Mouse (Mus musculus) cerebellum, adult (tissue): ENCODE results near the gene Ptov1.
A peak's percentile ranks its signal among the peaks of the same experiment; 100 is the strongest.

Experiments
- ATAC-seq: cut with Nextera tagmentation; 2 replicates; pipeline ENCODE4 v1.9.2; 2017; ENCODE audit warnings: mild to moderate bottlenecking, moderate library complexity, mixed read lengths; ENCODE audit not compliant: insufficient number of reproducible peaks, low FRiP score, low TSS enrichment

Gene Ptov1

DNA sequence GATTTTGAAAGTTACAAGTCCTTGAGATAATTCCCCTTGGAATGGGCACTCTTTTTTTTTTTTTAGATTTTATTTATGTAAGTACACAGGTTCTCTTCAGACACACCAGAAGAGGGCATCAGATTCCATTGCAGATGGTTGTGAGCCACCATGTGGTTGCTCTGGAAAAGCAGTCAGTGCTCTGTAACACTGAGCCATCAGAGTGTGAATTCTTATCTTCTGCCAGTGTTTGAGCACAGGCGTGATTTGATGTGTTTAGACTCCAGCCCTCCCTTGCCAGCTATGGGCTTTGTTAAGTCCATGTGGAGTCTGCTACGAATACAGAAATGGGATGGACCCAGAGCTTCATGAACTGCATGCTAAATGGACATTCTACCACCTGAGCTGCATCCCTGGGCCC, 51.4 kb downstream of the Ptov1 start:
- ATAC-seq: no peak

GRCm38 (mm10) chr7:44817441-44817840, 52.1 kb downstream of the Ptov1 start:
- no peak for ATAC-seq

DNA sequence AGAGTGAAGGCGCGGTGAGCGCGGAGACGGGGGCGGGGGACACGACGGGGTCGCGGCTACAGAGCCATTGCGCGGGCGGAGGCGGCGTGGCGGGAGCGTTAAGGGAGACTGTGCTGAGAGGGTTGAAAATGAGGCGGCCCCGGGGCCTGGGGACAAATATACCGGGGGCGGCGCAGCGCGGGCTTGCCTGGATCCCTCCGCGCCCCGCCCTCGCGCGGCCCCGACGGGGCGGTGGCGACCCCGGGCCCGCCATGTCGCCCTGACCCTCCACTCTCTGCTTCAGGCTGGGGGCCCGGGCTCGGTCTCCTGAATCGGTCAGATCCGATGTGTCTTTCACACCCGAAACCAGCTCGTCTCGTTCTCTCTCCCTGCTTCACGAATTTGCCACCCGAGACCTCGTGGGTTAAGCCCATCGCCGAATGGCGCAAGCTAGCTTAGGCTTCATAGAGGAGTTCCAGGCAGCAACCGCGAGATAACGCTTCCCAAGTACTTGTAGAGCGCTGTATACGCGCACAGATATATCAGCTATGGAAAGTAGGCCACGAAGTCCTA, 53.0 kb downstream of the Ptov1 start, which contains the start of gene Atf5:
Atf5 (minus strand) TSS at position 189 of the 552 bp plus-strand sequence.
- ATAC-seq: no peak

DNA sequence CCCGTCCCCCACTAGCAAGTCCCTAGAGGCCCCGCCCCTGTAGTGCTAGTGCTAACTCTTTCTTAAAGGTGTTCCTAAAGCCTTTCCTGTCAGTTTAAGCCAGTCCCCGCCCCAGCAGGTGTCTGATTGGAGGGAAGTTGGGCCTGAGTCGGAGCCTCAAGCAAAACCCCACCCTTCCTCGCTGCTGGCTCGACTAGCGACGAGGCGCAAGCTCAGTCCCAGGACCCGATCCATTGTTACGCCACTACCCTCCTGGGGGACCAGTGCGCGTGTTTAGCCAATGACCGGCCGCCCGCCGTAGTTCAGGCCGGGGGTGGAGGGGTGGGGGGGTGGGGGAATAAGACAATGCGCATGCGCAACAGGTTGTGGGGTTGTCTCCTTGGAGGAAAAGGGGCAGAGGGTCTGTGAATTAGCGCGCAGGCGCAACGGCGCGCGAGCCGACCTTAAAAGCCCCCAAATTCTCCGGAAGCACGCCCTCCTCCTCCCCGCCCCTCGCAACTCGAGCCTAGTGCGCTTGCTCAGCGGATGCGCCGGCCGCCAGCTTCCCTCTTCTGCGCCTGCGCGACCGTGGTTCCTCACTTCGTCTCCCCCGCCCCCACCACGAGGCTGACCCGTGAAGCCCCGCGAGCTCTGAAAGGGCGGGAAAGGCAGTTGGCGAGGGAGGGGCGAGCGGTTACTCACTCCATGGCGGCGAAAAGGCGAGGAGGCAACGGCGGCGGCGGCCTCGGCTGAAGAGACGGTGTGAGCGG, 53.7 kb downstream of the Ptov1 start, which contains the start of the genes Nup62 and Il4i1:
Nup62 (plus strand) TSS at position 368 of the 749 bp plus-strand sequence.
Il4i1 (plus strand) TSS at position 667 of the 749 bp plus-strand sequence.
- peak; percentile 87 for ATAC-seq

DNA sequence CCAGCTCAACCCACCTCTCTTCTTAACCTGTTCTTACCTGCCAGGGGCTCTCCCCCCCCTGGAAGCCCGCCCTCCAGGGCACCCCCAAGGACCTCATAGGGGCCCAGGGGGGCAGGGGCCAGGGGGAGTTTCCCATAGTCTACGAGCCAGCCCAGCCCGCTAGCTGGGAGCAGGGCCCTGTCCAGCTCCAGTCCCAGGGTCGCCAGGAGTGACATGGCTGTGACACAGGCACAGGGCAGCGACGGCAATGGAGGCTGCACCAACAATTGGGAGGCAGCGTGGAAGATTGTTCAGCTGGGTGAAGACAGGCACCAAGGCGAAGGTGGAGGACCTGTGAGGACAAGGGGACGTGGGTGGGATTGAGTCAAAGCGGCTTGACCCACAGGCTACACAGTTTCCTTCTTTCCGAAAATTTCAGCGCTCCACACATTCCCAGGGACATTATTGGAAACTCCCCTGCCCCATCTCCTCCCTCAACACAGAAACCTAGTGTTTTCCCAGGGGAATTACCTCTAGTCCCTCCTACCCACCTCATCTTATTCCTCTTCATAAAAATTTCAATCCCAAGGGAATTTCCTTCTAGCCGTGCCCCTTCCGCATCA, 54.5 kb downstream of the Ptov1 start:
- no peak for ATAC-seq

DNA sequence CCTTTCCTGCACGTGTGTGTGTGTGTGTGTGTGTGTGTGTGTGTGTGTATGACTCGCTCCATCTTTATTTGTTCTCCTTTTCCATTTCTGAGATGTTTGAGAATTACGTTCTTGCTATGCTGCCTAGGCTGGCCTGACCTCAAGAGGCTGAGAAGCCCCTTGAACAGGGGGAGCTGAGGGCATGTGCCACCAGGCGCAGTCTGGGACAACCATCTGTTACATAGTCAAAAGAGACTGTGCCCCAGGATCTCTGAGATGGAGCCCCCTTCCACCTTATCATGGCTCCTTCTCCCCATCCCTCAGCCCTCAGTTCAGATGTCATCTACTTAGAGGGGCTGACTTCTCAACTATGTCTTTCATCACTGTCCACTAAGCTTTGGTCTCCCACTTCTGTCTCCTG, 55.2 kb downstream of the Ptov1 start:
- ATAC-seq: no peak

GRCm38 (mm10) chr7:44813985-44814384, 55.6 kb downstream of the Ptov1 start:
- no peak for ATAC-seq
